Mouse (Mus musculus) kidney, embryonic 15.5 days (tissue): ENCODE measurements around the gene Rbm28. TPM values are rescaled to one million over a fixed set of nuclear protein-coding genes. Genes with fewer than 3 reads are reported as not detected.
"Not testable (repeated sequence)": the region's sequence is repeated elsewhere in the genome, so short reads cannot be mapped to it uniquely, and the experiment has no call there.

Source experiments
- ATAC-seq: fragments of 200-750 bp; cut with Nextera tagmentation; replicated peaks from 2 replicates; pipeline ENCODE4 v1.8.0; 2017; ENCODE audit warnings: moderate TSS enrichment; ENCODE audit not compliant: low FRiP score
- H3K27ac ChIP-seq: fragments of 300-500 bp; sonication (generic); 2 replicates; pipeline ENCODE4 v1.5.1; 2015; ENCODE audit warnings: mild to moderate bottlenecking, inconsistent platforms
- H3K27me3 ChIP-seq: fragments of 300-500 bp; sonication (generic); 2 replicates; pipeline ENCODE4 v1.6.1; 2015; ENCODE audit warnings: inconsistent platforms
- H3K36me3 ChIP-seq: fragments of 300-500 bp; sonication (generic); 2 replicates; pipeline ENCODE4 v1.6.1; 2015; ENCODE audit warnings: inconsistent platforms
- H3K4me1 ChIP-seq: fragments of 300-500 bp; sonication (generic); 2 replicates; pipeline ENCODE4 v1.6.1; 2015; ENCODE audit warnings: inconsistent platforms
- H3K4me2 ChIP-seq: fragments of 300-500 bp; sonication (generic); 2 replicates; pipeline ENCODE4 v1.6.1; 2015; ENCODE audit warnings: moderate library complexity, mild to moderate bottlenecking, inconsistent platforms
- H3K4me3 ChIP-seq: fragments of 300-500 bp; sonication (generic); replicated peaks from 2 replicates; pipeline ENCODE4 v1.5.1; 2015; ENCODE audit warnings: mild to moderate bottlenecking, inconsistent platforms
- H3K9ac ChIP-seq: fragments of 300-500 bp; sonication (generic); 2 replicates; pipeline ENCODE4 v1.6.1; 2015; ENCODE audit warnings: mild to moderate bottlenecking, inconsistent platforms
- H3K9me3 ChIP-seq: fragments of 300-500 bp; sonication (generic); replicated peaks from 2 replicates; pipeline ENCODE4 v1.6.1; 2016; ENCODE audit warnings: inconsistent platforms
- WGBS: fragments of 180-500 bp; shearing (Covaris S2); methylation state at CpG from one replicate; pipeline ENCODE4 v1.1.7; 2015; ENCODE audit warnings: mixed read lengths; 5-methylcytosine and 5-hydroxymethylcytosine counted together
- polyA plus RNA-seq: library from polyadenylated mRNA; unstranded; fragments of >200 nt; fragmentation: Nextera tagmentation; extraction: Ambion mirVana; gene quantifications from 2 replicates; pipeline ENCODE4 v1.2.1, GENCODE M21; 2015

Rbm28 gene
- polyA plus RNA-seq, 1 experiment from 2014 or later = 48.8 TPM

DNA sequence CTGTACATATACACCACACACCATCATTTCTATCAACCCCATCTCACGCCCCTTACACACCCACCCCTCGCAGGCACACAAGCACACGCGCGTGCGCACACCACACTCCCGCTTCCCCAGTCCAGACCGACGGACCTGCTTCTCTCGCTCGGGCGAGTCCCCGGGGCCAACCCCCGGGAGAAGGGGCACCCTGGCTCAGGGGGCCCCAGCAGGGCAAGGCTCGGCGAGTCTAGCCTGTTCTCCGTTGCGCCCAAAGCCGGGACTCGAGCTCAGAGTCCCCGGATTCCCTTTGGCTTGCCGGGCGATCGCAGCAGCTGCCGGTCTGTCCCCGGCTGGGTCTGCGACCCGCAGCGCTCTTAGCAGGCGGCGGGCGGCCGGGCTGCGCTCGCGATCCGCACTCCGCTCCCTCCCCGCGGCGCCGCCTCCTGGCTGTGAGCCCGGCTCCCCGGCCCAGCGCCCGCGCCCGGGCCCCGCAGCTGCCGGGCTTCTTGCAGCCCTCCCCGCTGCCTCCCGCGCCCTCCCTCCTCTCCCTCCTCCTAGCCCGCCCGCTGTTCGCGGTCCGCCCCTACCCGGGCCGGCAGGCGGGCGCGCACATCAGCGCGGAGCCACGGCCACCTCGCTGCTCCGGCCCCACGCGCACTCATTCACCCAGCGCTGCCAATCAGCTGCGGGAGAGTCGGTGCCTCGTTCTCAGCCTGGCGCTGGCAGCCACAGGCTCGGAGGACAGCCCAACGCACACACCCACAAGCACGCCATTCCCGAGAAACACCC is 14.3 kb upstream of the Rbm28 start, which contains the start of gene Prrt4:
Prrt4 (minus strand) TSS at position 697 of the 771 bp plus-strand sequence.
- H3K9me3 ChIP-seq = no peaks in the 10 kb centered on the region
- H3K4me2 ChIP-seq = peak within 1 kb of the TSS; percentile 98
- no peaks in the 10 kb centered on the region for H3K36me3 ChIP-seq
- peaks cover 79% of the 10 kb centered on the region for H3K27me3 ChIP-seq
- H3K4me3 ChIP-seq = peak within 1 kb of the TSS; percentile 65
- H3K9ac ChIP-seq = peak within 1 kb of the TSS; percentile 69
- H3K4me1 ChIP-seq = peaks cover 16% of the 10 kb centered on the region
- ATAC-seq = peak; percentile 74
- H3K27ac ChIP-seq = peak within 1 kb of the TSS; percentile 41; the same call in 1 of the 2 replicates
- WGBS = under 1% methylated on average over 75 of the region's 79 CpGs

DNA sequence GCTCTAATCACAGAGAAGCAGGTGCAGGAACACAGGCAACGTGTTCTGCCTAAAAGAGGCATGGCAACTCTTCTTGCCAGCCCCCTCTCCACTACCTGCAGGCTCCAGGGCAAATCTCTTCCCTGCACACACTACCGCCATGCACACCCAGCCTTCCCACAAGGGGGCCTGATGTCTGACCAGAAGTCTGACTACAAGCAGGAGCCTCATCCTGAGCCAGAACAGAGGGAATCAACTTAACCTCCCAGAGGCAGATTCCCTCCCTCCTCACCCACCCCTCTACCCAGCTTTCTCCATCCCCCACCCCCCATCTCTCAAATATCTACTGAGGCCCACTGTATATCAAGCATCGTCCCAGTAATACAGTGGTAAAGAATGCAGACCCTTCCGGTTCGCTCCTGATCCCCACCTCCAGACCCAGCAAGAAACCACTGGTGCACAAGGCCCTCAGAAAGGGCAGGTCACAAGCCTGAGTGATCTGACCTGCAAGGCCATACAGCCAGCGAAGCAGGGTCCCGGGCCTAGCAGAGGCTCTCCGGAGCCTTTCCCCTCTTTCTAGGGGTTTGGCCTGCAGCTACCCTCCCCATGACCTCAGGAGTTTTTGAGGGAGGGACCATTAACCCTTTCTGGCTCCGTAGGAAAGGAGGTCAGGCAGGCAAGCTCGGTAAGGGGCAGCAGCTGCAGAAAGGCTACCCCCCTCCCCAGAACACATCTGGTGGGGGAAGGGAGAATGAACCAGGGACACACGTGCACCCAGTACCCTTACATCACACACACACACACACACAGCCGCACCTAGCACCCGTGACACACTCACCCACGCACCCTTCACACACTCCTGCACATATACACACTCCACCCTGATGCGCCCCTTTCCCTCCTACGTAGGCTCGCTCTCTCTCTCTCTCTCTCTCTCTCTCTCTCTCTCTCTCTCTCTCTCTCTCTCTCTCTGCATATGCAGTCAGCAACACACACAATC is 13.4 kb upstream of the Rbm28 start:
- Histone ChIP-seq H3K4me3 (peak overlapping the region; percentile 65), H3K4me2 (peak overlapping the region; percentile 98), H3K27ac (no peak overlapping the region), H3K9me3 (no peaks in the 10 kb centered on the region), H3K4me1 (peaks cover 16% of the 10 kb centered on the region), H3K36me3 (no peaks in the 10 kb centered on the region), H3K9ac (no peak overlapping the region), H3K27me3 (peaks cover 88% of the 10 kb centered on the region)
- WGBS = 23% methylated on average over 17 of the region's 17 CpGs
- peak; percentile 66 for ATAC-seq

DNA sequence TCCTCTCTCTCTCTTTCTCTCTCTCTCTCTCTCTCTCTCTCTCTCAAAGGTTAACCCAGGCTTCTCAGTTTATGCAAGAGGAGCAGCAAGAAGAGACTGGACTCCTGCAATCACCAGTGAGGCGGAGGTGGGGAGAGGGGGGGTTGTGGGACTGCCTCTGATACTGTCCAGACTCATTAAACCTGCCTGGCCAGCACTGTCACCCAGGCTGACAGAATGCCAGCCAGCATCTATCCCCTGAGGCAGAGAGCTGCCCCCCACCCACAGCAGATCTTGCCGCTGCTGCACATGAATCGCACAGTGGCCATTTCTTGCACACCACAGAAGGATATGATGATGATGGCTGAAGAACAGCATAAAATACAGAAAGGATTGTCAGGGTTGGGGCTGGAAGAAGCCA is 10.3 kb upstream of the Rbm28 start:
- Histone ChIP-seq H3K9ac (no peak overlapping the region), H3K4me3 (no peak overlapping the region), H3K36me3 (no peaks in the 10 kb centered on the region), H3K4me2 (no peak overlapping the region), H3K4me1 (peaks cover 32% of the 10 kb centered on the region), H3K27ac (no peak overlapping the region), H3K9me3 (no peaks in the 10 kb centered on the region), H3K27me3 (peaks cover 93% of the 10 kb centered on the region)
- WGBS = 82% methylated on average over 3 of the region's 3 CpGs
- ATAC-seq = no peak

DNA sequence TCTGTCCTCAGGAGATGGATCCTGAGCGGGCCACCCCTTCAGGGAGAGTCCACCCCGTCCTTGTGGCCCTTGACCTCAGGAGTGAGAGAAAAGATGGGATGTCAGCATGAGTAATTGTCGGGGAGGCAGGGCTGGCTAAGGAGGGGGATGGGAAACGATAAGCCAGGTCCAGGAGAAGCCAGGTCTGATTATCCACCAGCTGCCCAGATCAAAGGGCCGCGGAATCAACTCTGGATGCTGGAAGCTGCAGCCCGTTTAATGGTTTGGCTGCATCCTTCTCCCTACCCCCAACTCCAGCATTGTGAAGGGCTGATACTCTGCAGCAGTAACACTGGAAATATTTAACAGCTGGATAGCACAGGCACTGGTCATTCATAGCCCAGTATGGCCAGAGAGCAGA is 9.6 kb upstream of the Rbm28 start:
- Histone ChIP-seq H3K27ac (no peak overlapping the region), H3K4me2 (no peak overlapping the region), H3K9me3 (no peaks in the 10 kb centered on the region), H3K36me3 (no peaks in the 10 kb centered on the region), H3K9ac (no peak overlapping the region), H3K4me3 (no peak overlapping the region), H3K4me1 (peaks cover 35% of the 10 kb centered on the region), H3K27me3 (peaks cover 93% of the 10 kb centered on the region)
- WGBS = 12% methylated on average over 7 of the region's 7 CpGs
- no peak for ATAC-seq

DNA sequence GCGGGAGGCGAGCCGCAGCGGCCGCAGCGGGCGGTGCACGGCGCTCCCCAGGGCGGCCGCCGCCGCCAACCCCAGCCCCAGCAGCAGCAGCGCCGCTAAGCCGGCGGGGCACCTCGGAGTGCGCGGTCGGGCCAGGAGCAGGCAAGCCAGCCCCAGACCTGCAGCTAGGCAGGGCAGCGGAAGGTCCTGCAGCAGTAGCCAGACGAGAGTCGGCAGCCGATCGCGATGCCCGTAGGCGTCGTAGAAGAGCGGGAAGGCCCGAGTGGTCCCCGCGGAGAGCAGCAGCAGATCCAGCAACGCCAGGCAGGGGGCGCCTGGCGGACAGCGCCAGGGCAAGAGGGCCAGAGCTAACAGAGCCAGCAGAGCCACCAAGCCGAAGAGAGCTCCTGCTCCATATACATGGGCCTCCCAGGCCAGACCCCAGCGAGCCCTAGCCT is 6.2 kb upstream of the Rbm28 start:
- WGBS = under 1% methylated on average over 40 of the region's 40 CpGs
- H3K27me3 ChIP-seq = peaks cover 95% of the 10 kb centered on the region
- ATAC-seq = peak; percentile 86
- H3K9ac ChIP-seq = peak overlapping the region; percentile 51
- peak overlapping the region; percentile 100 for H3K4me2 ChIP-seq
- H3K4me3 ChIP-seq = peak overlapping the region; percentile 55
- peaks cover 22% of the 10 kb centered on the region for H3K4me1 ChIP-seq
- H3K9me3 ChIP-seq = no peaks in the 10 kb centered on the region
- H3K36me3 ChIP-seq = no peaks in the 10 kb centered on the region
- H3K27ac ChIP-seq = no peak overlapping the region

DNA sequence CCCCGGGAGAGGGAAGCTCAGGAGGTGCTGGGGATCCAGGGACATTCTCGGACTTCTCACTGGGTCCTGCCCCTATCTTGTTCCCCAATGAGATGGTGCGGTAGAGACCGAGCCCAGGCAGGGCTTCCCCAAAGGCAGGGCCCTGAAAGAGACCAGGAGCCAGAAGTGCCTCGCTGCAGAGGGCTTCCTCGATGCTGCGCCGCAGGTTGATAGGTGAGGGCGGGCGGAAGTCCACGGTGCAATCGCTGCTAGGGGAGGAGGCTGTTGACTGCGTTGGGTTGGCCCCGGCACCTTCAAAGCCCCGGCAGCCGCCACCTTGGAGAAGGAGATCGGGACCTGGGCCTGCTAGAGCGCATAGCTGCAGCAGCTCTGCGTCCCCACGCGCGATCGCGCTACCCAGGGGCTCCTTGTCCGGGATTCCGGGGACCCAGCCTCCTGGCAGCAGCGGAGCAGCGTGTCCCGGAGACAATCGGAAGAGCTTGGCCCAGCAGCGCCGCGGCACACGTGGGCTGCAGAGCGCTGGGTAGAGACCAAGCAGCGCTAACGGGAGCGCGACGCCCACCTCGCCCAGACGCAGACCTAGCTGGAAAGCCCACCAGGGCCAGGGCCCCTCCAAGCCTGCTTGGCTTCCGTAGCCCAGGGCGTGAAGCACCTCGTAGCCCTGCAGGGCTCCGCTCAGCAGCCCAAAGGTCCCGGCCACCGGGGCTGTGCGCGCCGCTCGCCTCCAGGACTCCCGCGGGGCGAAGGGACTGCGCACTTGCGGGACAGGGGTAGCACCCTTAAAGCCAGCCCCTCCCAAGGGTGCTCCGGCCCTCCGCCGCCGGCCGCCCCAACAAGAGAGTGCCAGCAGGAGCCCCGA is 5.5 kb upstream of the Rbm28 start:
- Histone ChIP-seq H3K9ac (peak overlapping the region; percentile 51), H3K4me1 (peaks cover 22% of the 10 kb centered on the region), H3K4me2 (peak overlapping the region; percentile 100), H3K9me3 (no peaks in the 10 kb centered on the region), H3K27ac (no peak overlapping the region), H3K36me3 (no peaks in the 10 kb centered on the region), H3K27me3 (peaks cover 88% of the 10 kb centered on the region), H3K4me3 (peak overlapping the region; percentile 55)
- under 1% methylated on average over 63 of the region's 63 CpGs for WGBS
- ATAC-seq = peak; percentile 47

DNA sequence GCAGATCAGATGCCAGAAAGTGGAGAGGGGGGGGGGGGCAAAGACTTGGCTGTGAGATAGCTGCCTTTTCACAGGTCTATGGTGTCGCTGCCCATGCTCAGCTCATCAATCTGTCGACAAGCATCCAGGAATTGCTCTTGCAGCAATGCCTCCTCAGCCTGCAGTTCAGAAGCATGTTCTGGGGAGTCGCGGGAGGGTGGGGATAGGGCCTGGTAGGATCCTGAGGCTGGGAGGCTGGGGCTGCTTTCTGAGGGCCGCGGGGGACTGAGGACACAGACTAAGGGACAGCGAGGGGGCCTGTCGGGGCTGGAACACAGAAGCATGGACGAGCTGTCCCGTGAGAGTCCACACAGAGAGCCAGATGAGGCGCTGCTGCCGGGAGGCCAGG is 4.9 kb upstream of the Rbm28 start:
- 8% methylated on average over 12 of the region's 12 CpGs for WGBS
- no peak for ATAC-seq
- Histone ChIP-seq H3K27ac (no peak overlapping the region), H3K4me3 (peak overlapping the region; percentile 55), H3K9ac (no peak overlapping the region), H3K4me2 (peak overlapping the region; percentile 100), H3K4me1 (peaks cover 26% of the 10 kb centered on the region), H3K36me3 (no peaks in the 10 kb centered on the region), H3K9me3 (no peaks in the 10 kb centered on the region), H3K27me3 (peaks cover 82% of the 10 kb centered on the region)

DNA sequence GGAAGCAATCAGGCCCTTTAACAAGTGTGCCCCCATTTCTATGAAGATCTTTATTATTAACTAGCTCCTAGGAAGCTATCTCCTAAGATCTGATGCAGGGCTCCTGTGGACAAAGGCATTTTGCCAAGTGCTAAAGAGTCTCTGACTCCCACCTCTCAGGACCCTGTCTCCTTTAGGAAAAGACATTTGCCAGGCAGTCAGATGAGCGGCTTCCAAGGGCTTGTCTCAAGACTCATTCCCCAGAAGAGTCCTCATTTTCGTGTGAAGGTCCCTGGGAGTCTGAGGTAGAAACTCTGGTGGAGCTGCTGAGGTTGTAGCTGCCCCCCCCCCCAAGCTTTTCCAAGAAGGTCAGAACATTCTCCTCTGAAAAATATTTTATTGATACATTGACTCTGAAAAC is 4.1 kb upstream of the Rbm28 start:
- WGBS = 46% methylated on average over 2 of the region's 2 CpGs
- Histone ChIP-seq H3K9ac (no peak overlapping the region), H3K4me3 (no peak overlapping the region), H3K9me3 (no peaks in the 10 kb centered on the region), H3K36me3 (no peaks in the 10 kb centered on the region), H3K27me3 (peaks cover 75% of the 10 kb centered on the region), H3K27ac (no peak overlapping the region), H3K4me2 (no peak overlapping the region), H3K4me1 (peaks cover 28% of the 10 kb centered on the region)
- ATAC-seq = no peak

DNA sequence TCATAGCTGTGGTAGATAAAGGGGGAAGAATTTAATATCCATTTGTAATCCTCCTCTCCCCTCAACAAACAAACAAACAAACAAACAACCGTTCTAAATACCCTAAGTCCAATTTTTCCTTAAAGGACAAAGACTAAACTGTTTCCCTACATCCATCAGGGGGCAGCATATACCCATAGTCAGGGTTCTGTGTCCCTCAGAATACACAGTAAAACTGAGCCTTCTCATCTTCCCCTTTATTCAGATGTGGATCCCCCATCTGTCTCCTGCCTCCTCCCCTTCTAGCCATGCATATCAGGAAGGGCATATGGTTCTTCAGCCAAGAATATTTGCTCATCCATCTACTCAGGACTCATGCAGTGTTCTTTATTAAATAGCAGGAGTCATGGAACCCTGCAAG is 1.4 kb upstream of the Rbm28 start:
- Histone ChIP-seq H3K9me3 (no peaks in the 10 kb centered on the region), H3K27me3 (peaks cover 48% of the 10 kb centered on the region), H3K27ac (no peak overlapping the region), H3K4me3 (no peak overlapping the region), H3K36me3 (no peaks in the 10 kb centered on the region), H3K4me1 (peaks cover 33% of the 10 kb centered on the region), H3K4me2 (no peak overlapping the region), H3K9ac (no peak overlapping the region)
- 12% methylated on average over 1 of the region's 1 CpGs for WGBS
- no peak for ATAC-seq

DNA sequence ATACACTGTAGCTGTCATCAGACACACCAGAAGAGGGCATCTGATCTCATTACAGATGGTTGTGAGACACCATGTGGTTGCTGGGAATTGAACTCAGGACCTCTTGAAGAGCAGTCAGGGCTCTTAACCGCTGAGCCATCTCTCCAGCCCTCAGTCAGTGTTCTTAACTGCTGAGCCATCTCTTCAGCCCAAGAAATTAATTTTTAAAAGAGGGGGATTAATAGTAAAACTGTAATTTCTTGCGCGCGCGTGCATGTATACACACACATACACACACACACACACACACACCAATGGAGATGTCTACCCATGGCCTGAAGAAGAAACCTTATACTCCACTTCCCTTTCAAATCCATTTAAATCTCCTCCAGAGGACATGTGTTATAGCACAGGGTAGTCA is 3.5 kb downstream of the Rbm28 start:
- ATAC-seq, H3K4me2 ChIP-seq, H3K9me3 ChIP-seq, H3K27me3 ChIP-seq, H3K4me3 ChIP-seq, H3K27ac ChIP-seq, H3K9ac ChIP-seq: not testable (repeated sequence)
- WGBS = 97% methylated on average over 5 of the region's 5 CpGs
- peaks cover 40% of the 10 kb centered on the region for H3K36me3 ChIP-seq
- peaks cover 17% of the 10 kb centered on the region for H3K4me1 ChIP-seq

DNA sequence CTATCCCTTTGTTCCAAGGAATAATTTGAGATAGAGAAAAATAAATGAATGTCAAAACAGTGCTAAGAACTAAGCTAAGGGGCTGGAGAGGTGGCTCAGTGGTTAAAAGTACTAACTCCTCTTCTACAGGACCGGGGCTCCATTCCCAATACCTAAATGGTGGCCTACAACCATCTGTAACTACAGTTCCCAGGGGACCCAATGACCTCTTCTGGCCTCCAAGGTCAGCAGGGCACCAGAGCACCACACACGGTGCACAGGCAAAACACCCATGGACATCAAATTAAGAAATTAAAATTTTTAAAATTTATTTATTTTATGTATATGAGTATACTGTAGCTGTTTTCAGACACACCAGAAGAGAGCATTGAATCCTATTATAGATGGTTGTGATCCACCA is 4.0 kb downstream of the Rbm28 start:
- no peak overlapping the region for H3K27ac ChIP-seq
- H3K4me2 ChIP-seq = no peak overlapping the region
- WGBS = 85% methylated on average over 2 of the region's 2 CpGs
- H3K9me3 ChIP-seq = no peaks in the 10 kb centered on the region
- H3K36me3 ChIP-seq = peaks cover 45% of the 10 kb centered on the region
- H3K27me3 ChIP-seq = no peaks in the 10 kb centered on the region
- H3K4me3 ChIP-seq = no peak overlapping the region
- no peak for ATAC-seq
- peaks cover 17% of the 10 kb centered on the region for H3K4me1 ChIP-seq
- H3K9ac ChIP-seq = no peak overlapping the region
